10 mouse cellular contexts compared by ENCODE assay signal in genomic region chr2:70567682-70568077, GRCm38 (mm10). TPM values are rescaled to one million over a fixed set of nuclear protein-coding genes. Genes with fewer than 3 reads are reported as not detected.
DNase-seq lines count a peak whose midpoint lies in the region; ATAC-seq and TF ChIP-seq lines count a peak whose summit lies in the region.
"Had no signal": no experiment of that assay in that cellular context is flagged by ENCODE, and none has a peak within 500 bp of the region (broad histone marks: within the 10 kb centered on the region; RNA-seq: fewer than 3 reads in every experiment).

No protein-coding gene starts in this region.

- H3K9me3 ChIP-seq in kidney, embryonic 15.5 days (replicated peaks): no peaks in the 10 kb centered on the region
- no peaks in the 10 kb centered on the region for H3K9me3 ChIP-seq in embryonic facial prominence, embryonic 10.5 days
- H3K9me3 ChIP-seq in intestine, embryonic 15.5 days: no peaks in the 10 kb centered on the region
- no peaks in the 10 kb centered on the region for H3K9me3 ChIP-seq in neural tube, embryonic 11.5 days (ENCODE audit: control insufficient read depth, low read length)

- ATAC-seq in kidney, embryonic 15.5 days (replicated peaks; ENCODE audit: low FRiP score): no peak
- no peak for ATAC-seq in intestine, embryonic 15.5 days
- ATAC-seq in neural tube, embryonic 11.5 days (ENCODE audit: insufficient read depth, low FRiP score, low TSS enrichment): no peak
- ATAC-seq in frontal cortex, adult (ENCODE audit: low TSS enrichment): no peak
- ATAC-seq in granulocyte monocyte progenitor cell, adult 5-6 weeks (replicated peaks; ENCODE audit: poor library complexity, severe bottlenecking): no peak

- no peak for TF ChIP-seq POLR2A in cerebellum, adult 2 months (IDR thresholded peaks at IDR 0.05; ENCODE audit: borderline replicate concordance, insufficient read depth, low read length)

- WGBS in kidney, embryonic 15.5 days: 2% methylated on average over 12 of the region's 12 CpGs
- WGBS in embryonic facial prominence, embryonic 10.5 days: under 1% methylated on average over 12 of the region's 12 CpGs
- under 1% methylated on average over 12 of the region's 12 CpGs for WGBS in intestine, embryonic 15.5 days
- under 1% methylated on average over 12 of the region's 12 CpGs for WGBS in neural tube, embryonic 11.5 days
- 3% methylated on average over 12 of the region's 12 CpGs for WGBS in cerebellum, adult 2 months

- peak overlapping the region; percentile 76 for H3K4me2 ChIP-seq in kidney, embryonic 15.5 days
- H3K4me2 ChIP-seq in intestine, embryonic 15.5 days (replicated peaks): peak overlapping the region; percentile 74
- peak overlapping the region; percentile 48 for H3K4me2 ChIP-seq in neural tube, embryonic 11.5 days (ENCODE audit: low read depth)

- TF ChIP-seq CTCF in cerebellum, adult 2 months (IDR thresholded peaks at IDR 0.05; ENCODE audit: borderline replicate concordance, insufficient read depth, low read depth, low read length): no peak

- DNase-seq in kidney, adult 18-20 months: no peak
- peak; percentile 42 for DNase-seq in embryonic facial prominence, embryonic 10.5 days (ENCODE audit: low spot score)
- DNase-seq in neural tube, embryonic 11.5 days (ENCODE audit: low spot score): peak; percentile 56
- no peak for DNase-seq in cerebellum, adult 2 months
- DNase-seq: gastrocnemius, postnatal 10 days had no signal

- H3K9ac ChIP-seq in kidney, embryonic 15.5 days: no peak overlapping the region
- no peak overlapping the region for H3K9ac ChIP-seq in intestine, embryonic 15.5 days
- no peak overlapping the region for H3K9ac ChIP-seq in neural tube, embryonic 11.5 days (ENCODE audit: low read length)

- peaks cover 95% of the 10 kb centered on the region for H3K27me3 ChIP-seq in kidney, embryonic 15.5 days
- H3K27me3 ChIP-seq in embryonic facial prominence, embryonic 10.5 days (replicated peaks; ENCODE audit: low read depth, poor library complexity, severe bottlenecking): peaks cover 100% of the 10 kb centered on the region
- peaks cover 92% of the 10 kb centered on the region for H3K27me3 ChIP-seq in intestine, embryonic 15.5 days (replicated peaks)
- H3K27me3 ChIP-seq in neural tube, embryonic 11.5 days (ENCODE audit: control insufficient read depth, insufficient read depth, low read length): peaks cover 69% of the 10 kb centered on the region
- H3K27me3 ChIP-seq in cerebellum, adult 2 months (ENCODE audit: control insufficient read depth, insufficient read depth, low read length): peaks cover 8% of the 10 kb centered on the region; the same call in 1 of the 2 replicates

- H3K27ac ChIP-seq in kidney, embryonic 15.5 days: no peak overlapping the region
- H3K27ac ChIP-seq in embryonic facial prominence, embryonic 10.5 days (replicated peaks): no peak overlapping the region
- H3K27ac ChIP-seq in intestine, embryonic 15.5 days: no peak overlapping the region
- no peak overlapping the region for H3K27ac ChIP-seq in neural tube, embryonic 11.5 days (ENCODE audit: low read depth, low read length)
- no peak overlapping the region for H3K27ac ChIP-seq in cerebellum, adult 2 months (ENCODE audit: insufficient read depth, low read length)

- peak overlapping the region; percentile 42 for H3K4me3 ChIP-seq in kidney, embryonic 15.5 days (replicated peaks)
- peak overlapping the region; percentile 54 for H3K4me3 ChIP-seq in embryonic facial prominence, embryonic 10.5 days
- no peak overlapping the region; the same call in 1 of the 2 replicates for H3K4me3 ChIP-seq in intestine, embryonic 15.5 days (replicated peaks)
- H3K4me3 ChIP-seq in neural tube, embryonic 11.5 days (ENCODE audit: low read depth, low read length): no peak overlapping the region; the same call in 1 of the 2 replicates
- H3K4me3 ChIP-seq in cerebellum, adult 2 months (replicated peaks; ENCODE audit: insufficient read depth, low read depth, low read length): no peak overlapping the region

- H3K4me1 ChIP-seq in kidney, embryonic 15.5 days: peaks cover 67% of the 10 kb centered on the region
- H3K4me1 ChIP-seq in embryonic facial prominence, embryonic 10.5 days: peaks cover 64% of the 10 kb centered on the region
- peaks cover 27% of the 10 kb centered on the region for H3K4me1 ChIP-seq in intestine, embryonic 15.5 days (replicated peaks)
- H3K4me1 ChIP-seq in neural tube, embryonic 11.5 days (ENCODE audit: control insufficient read depth, insufficient read depth, low read length): peaks cover 23% of the 10 kb centered on the region
- H3K4me1 ChIP-seq in cerebellum, adult 2 months (ENCODE audit: control insufficient read depth, insufficient read depth, low read length): no peaks in the 10 kb centered on the region

- H3K36me3 ChIP-seq in kidney, embryonic 15.5 days: no peaks in the 10 kb centered on the region
- H3K36me3 ChIP-seq in embryonic facial prominence, embryonic 10.5 days (replicated peaks): no peaks in the 10 kb centered on the region
- H3K36me3 ChIP-seq in intestine, embryonic 15.5 days: no peaks in the 10 kb centered on the region
- H3K36me3 ChIP-seq in neural tube, embryonic 11.5 days (ENCODE audit: control insufficient read depth, insufficient read depth, low read length): no peaks in the 10 kb centered on the region

RNA-seq across cellular contexts. Expression of gene Gad1, which starts 14.8 kb away (rescaled TPM):
- 0.23 and 0.36 TPM in 2 replicates for polyA plus RNA-seq in kidney, embryonic 15.5 days (2015; fragmentation: Nextera tagmentation; extraction: Ambion mirVana)
- polyA plus RNA-seq in embryonic facial prominence, embryonic 10.5 days (2016; fragmentation: Nextera tagmentation; extraction: Ambion mirVana): 0.47 and 0.91 TPM in 2 replicates
- 0.16 and 0.49 TPM in 2 replicates for polyA plus RNA-seq in intestine, embryonic 15.5 days (2015; fragmentation: Nextera tagmentation; extraction: Ambion mirVana)
- polyA plus RNA-seq in neural tube, embryonic 11.5 days (2014; fragmentation: Nextera tagmentation; extraction: Ambion mirVana): 9.4 TPM in 2 replicates
- 474 and 548 TPM in 2 replicates for polyA plus RNA-seq in cerebellum, adult 2 months (2012; rRNA removed)
- not detected in 2 replicates for total RNA-seq in granulocyte monocyte progenitor cell, adult 5-6 weeks (2014; fragmentation: Nextera tagmentation)
- total RNA-seq in granulocyte monocyte progenitor cell, adult 5-6 weeks (2017): not detected in 2 replicates
- total RNA-seq: MEL had no signal

RNA-seq across cellular contexts. Expression of gene Erich2, which starts 59.1 kb away (rescaled TPM):
- 1.9 and 2.3 TPM in 2 replicates for polyA plus RNA-seq in kidney, embryonic 15.5 days (2015; fragmentation: Nextera tagmentation; extraction: Ambion mirVana)
- polyA plus RNA-seq in embryonic facial prominence, embryonic 10.5 days (2016; fragmentation: Nextera tagmentation; extraction: Ambion mirVana): 0.87 and 1.2 TPM in 2 replicates
- polyA plus RNA-seq in intestine, embryonic 15.5 days (2015; fragmentation: Nextera tagmentation; extraction: Ambion mirVana): 0.88 and 1.5 TPM in 2 replicates
- 1.2 and 1.6 TPM in 2 replicates for polyA plus RNA-seq in neural tube, embryonic 11.5 days (2014; fragmentation: Nextera tagmentation; extraction: Ambion mirVana)
- 0.80 and 1.6 TPM in 2 replicates for polyA plus RNA-seq in cerebellum, adult 2 months (2012; rRNA removed)
- not detected in 2 replicates for total RNA-seq in granulocyte monocyte progenitor cell, adult 5-6 weeks (2014; fragmentation: Nextera tagmentation)
- total RNA-seq in granulocyte monocyte progenitor cell, adult 5-6 weeks (2017): not detected in 2 replicates
- total RNA-seq: gastrocnemius, postnatal 10 days; MEL had no signal

Comparison
In these comparisons a context has a peak if more than half of its experiments do, and no peak if none do; other contexts are left out.
1. H3K4me3 ChIP-seq: peak in kidney, embryonic 15.5 days (single experiment) and embryonic facial prominence, embryonic 10.5 days (single experiment); none in intestine, embryonic 15.5 days (single experiment), neural tube, embryonic 11.5 days (single experiment) and cerebellum, adult 2 months (single experiment).
2. DNase-seq: peak in embryonic facial prominence, embryonic 10.5 days (single experiment) and neural tube, embryonic 11.5 days (single experiment); none in kidney, adult 18-20 months (single experiment) and cerebellum, adult 2 months (0 of 2).
3. RNA of gene Gad1, which starts 14.8 kb away (polyA plus RNA-seq): 474 to 548 TPM in cerebellum, adult 2 months; 9.4 TPM in neural tube, embryonic 11.5 days, 0.47 to 0.91 TPM in embryonic facial prominence, embryonic 10.5 days, 0.23 to 0.36 TPM in kidney, embryonic 15.5 days and 0.16 to 0.49 TPM in intestine, embryonic 15.5 days; every median in the first group is over 10 times any median in the second.
4. Peak in every context shown above with its lines, with median percentiles within 50 percentile points of each other: H3K4me2 ChIP-seq.